Mouse (Mus musculus): ENCODE measurements around the gene 2200002D01Rik. TPM values are rescaled to one million over a fixed set of nuclear protein-coding genes. Genes with fewer than 3 reads are reported as not detected.
A peak's percentile ranks its signal among the peaks of the same experiment; 100 is the strongest.

Gene 2200002D01Rik
- 0.29 and 0.57 TPM in 2 replicates for polyA plus RNA-seq (2014; fragmentation: Nextera tagmentation; extraction: Ambion mirVana)

DNA sequence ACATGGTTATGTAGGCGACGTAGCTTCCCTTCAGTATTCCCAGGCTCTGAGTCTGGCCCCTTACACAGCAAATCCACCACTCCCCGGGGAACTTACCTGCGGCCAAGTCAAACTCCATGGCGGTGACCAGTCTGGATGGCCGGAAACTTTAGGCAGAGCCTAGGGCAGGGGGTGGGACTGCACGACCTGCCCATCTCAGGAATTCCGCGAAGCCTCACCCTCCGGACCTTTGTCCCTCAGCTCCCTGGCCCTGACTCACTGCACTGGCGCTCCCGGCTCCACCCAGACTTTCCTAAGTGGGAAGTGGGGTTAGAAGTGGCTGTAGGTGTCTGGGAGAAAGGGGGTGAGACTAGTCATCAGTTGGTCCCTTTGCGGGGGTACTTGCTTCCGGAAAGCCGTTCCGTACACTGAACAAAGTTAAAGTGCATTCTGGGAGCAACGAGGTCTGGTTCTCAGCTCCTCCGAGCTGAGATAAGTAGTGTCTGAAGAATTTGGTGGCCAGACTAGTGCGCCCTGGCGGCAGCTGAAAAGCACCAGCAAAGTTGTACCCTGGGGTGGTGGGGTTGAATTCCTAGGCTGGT is at the start of gene 2200002D01Rik:
Gene 2200002D01Rik, minus strand, starts transcription at position 206 of the 581 bp plus-strand sequence.
- Histone ChIP-seq H3K4me1 (ENCODE audit: control insufficient read depth, insufficient read depth, low read length) (no peaks in the 10 kb centered on the region), H3K9me3 (ENCODE audit: control insufficient read depth, low read length) (no peaks in the 10 kb centered on the region), H3K4me3 (replicated peaks; ENCODE audit: low read depth, low read length) (peak within 1 kb of the TSS; percentile 7; the same call in 1 of the 2 replicates), H3K27me3 (ENCODE audit: control insufficient read depth, insufficient read depth, low read length) (peaks cover 17% of the 10 kb centered on the region), H3K9ac (replicated peaks; ENCODE audit: low read length) (0 out of 2 replicates have a peak within 1 kb of the TSS, but pooled peaks have one; percentile 26), H3K4me2 (ENCODE audit: low read length) (peak within 1 kb of the TSS; percentile 35), H3K36me3 (ENCODE audit: control insufficient read depth, insufficient read depth, low read length) (peaks cover 17% of the 10 kb centered on the region), H3K27ac (replicated peaks; ENCODE audit: low read depth, low read length) (no peak within 1 kb of the TSS)
- WGBS = 13% methylated on average over 20 of the region's 20 CpGs
- DNase-seq (no peak), ATAC-seq (ENCODE audit: low FRiP score, low TSS enrichment) (no peak)

DNA sequence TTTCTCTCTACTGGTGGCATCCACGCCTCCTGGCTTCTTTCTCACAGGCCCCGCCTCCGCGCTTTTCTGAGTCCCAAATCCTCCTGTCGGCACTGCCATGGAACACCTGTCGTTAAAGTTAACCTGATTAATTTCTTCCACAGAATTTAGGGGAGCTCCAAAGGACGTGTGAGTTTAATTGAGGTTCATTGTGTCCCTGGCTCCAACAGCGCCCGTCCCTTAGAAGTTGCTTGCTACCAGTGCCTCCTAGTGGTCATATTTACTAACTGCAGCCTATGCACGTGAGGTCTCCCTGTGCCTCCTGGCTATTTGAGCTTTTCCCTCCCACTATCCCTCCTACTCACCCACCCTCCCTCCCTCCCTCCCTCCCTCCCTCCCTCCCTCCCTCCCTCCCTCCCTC is 48.7 kb upstream of the 2200002D01Rik start:
- no peak overlapping the region for H3K4me3 ChIP-seq (replicated peaks; ENCODE audit: low read depth, low read length)
- H3K9ac ChIP-seq (replicated peaks; ENCODE audit: low read length) = no peak overlapping the region
- H3K27ac ChIP-seq (replicated peaks; ENCODE audit: low read depth, low read length) = no peak overlapping the region
- H3K9me3 ChIP-seq (ENCODE audit: control insufficient read depth, low read length) = no peaks in the 10 kb centered on the region
- H3K4me1 ChIP-seq (ENCODE audit: control insufficient read depth, insufficient read depth, low read length) = peaks cover 9% of the 10 kb centered on the region; the same call in 1 of the 2 replicates
- no peaks in the 10 kb centered on the region for H3K27me3 ChIP-seq (ENCODE audit: control insufficient read depth, insufficient read depth, low read length)
- no peak for ATAC-seq (ENCODE audit: low FRiP score, low TSS enrichment)
- H3K4me2 ChIP-seq (ENCODE audit: low read length) = no peak overlapping the region
- 14% methylated on average over 10 of the region's 10 CpGs for WGBS
- DNase-seq = peak; percentile 86
- H3K36me3 ChIP-seq (ENCODE audit: control insufficient read depth, insufficient read depth, low read length) = no peaks in the 10 kb centered on the region

DNA sequence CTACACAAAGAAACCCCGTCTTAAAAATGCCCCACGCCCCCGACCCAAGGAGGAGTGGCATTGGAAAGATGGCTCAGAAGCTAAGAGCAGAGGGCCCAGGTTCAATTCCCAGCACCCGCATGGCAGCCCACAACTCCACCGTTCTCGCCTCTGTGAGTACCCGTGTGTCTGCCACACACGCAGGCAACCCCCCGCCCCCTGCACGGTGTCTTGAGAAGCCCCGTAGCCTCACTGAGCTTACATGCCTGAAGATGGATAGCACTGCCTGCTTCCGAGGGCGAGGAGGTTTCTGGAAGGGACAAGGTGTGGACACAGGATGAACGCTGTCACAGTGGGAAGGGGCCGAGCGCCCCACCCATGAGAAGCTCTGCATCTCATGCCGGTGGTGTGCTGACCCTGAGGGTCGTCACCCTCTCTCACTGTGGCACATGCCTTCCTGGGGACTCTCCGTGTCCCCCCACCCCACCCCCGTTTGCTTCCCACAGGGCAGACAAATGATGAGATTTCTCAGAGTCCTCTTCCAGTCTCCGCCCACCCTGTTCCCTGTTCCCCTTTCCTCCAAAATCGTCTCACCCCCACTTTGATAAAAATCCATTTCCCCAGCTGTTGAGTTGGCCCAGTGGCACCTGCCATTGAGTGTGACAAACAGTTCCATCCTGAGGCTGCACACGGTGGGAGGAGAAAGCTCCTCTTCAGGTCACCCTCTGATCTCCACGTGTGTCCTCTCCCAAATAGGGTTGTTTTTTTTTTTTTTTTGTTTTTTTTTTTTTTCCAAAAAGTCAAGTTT is 47.8 kb upstream of the 2200002D01Rik start:
- no peaks in the 10 kb centered on the region for H3K36me3 ChIP-seq (ENCODE audit: control insufficient read depth, insufficient read depth, low read length)
- H3K4me1 ChIP-seq (ENCODE audit: control insufficient read depth, insufficient read depth, low read length) = peaks cover 7% of the 10 kb centered on the region; the same call in 1 of the 2 replicates
- no peak overlapping the region for H3K4me2 ChIP-seq (ENCODE audit: low read length)
- H3K4me3 ChIP-seq (replicated peaks; ENCODE audit: low read depth, low read length) = no peak overlapping the region
- H3K9me3 ChIP-seq (ENCODE audit: control insufficient read depth, low read length) = no peaks in the 10 kb centered on the region
- no peak overlapping the region for H3K27ac ChIP-seq (replicated peaks; ENCODE audit: low read depth, low read length)
- WGBS = 86% methylated on average over 24 of the region's 24 CpGs
- no peaks in the 10 kb centered on the region for H3K27me3 ChIP-seq (ENCODE audit: control insufficient read depth, insufficient read depth, low read length)
- no peak for ATAC-seq (ENCODE audit: low FRiP score, low TSS enrichment)
- DNase-seq = no peak
- no peak overlapping the region for H3K9ac ChIP-seq (replicated peaks; ENCODE audit: low read length)

DNA sequence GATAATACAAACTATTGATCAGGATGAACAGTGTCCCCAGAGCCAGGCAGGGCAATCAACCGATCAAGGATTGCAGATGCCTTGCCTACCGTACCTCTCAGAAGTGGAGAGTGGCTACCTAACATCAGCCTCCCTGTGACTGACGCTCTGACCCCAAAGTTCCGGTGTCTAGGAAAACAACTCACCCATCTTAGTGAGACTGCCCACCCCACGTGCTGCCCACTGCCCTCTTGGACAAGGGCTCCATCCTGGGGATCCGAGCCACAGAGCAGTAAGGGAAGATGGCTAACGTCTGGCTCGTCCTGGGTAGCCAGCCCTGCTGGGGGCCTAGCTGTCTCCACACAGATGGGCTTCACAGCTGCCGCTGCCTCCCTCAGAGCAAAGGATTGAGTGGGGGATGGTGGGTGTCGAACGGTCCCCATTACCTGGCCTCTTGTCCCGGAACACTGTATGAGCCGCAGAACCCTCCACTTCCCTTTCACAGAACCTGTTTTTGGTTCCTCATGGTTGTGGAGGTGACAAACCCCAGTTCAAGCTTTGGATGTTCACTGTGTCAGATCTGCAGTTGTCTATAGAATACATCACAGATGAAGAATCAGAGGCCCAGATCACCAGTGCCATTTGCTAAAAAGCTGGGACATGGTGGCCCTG is 46.0 kb upstream of the 2200002D01Rik start:
- H3K9ac ChIP-seq (replicated peaks; ENCODE audit: low read length) = no peak overlapping the region
- ATAC-seq (ENCODE audit: low FRiP score, low TSS enrichment) (no peak), DNase-seq (no peak)
- H3K27ac ChIP-seq (replicated peaks; ENCODE audit: low read depth, low read length) = no peak overlapping the region
- H3K27me3 ChIP-seq (ENCODE audit: control insufficient read depth, insufficient read depth, low read length) = no peaks in the 10 kb centered on the region
- H3K9me3 ChIP-seq (ENCODE audit: control insufficient read depth, low read length) = no peaks in the 10 kb centered on the region
- H3K36me3 ChIP-seq (ENCODE audit: control insufficient read depth, insufficient read depth, low read length) = no peaks in the 10 kb centered on the region
- H3K4me1 ChIP-seq (ENCODE audit: control insufficient read depth, insufficient read depth, low read length) = peaks cover 7% of the 10 kb centered on the region; the same call in 1 of the 2 replicates
- no peak overlapping the region for H3K4me3 ChIP-seq (replicated peaks; ENCODE audit: low read depth, low read length)
- H3K4me2 ChIP-seq (ENCODE audit: low read length) = no peak overlapping the region
- WGBS = 62% methylated on average over 13 of the region's 13 CpGs

DNA sequence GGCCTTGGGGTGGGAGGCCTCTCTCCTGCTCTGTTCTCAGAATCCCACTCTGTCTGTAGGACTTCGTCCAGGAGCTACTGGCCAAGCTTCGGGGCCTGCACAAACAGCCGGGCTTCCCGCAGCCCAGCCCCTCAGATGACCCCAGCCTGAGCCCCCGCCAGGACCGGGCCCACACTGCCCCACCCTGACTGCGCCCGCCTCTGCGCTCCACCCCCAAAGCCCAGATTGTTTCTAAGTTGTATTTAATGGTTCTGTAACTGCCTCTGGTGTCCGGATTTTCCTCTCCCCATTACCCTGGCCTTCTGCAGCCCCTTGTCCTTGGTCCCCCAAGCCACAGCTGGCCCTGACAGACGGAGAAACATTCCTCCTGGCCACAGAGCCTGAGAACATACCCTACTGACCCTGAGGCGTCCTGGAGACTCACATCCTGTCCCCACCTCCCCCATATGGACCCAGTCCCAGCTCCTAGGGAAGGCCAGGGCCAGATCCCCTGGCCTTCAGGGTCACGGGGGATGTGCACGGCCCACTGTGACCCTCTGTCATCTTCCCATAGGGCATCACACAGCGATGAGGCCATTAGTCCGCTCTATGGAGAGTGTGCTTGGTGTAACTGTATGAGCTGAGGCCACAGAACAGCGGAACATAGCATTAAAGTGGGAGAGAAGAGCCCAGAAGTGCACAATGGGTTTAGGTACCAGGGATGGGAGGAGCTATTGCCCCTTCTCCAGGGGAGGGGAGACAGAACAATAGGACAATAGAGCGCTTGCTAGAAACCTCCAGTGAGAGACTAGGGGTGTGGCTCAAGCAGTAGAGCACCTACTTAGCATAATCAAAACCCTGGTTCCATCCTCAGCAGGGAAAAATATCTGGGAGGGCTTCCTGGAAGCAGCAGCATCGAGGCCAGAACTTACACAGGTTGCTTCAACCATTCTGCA is 45.1 kb upstream of the 2200002D01Rik start:
- H3K27ac ChIP-seq (replicated peaks; ENCODE audit: low read depth, low read length) = peak overlapping the region; percentile 49; the same call in 1 of the 2 replicates
- ATAC-seq (ENCODE audit: low FRiP score, low TSS enrichment) (no peak), DNase-seq (no peak)
- no peak overlapping the region for H3K9ac ChIP-seq (replicated peaks; ENCODE audit: low read length)
- WGBS = 26% methylated on average over 19 of the region's 19 CpGs
- no peaks in the 10 kb centered on the region for H3K9me3 ChIP-seq (ENCODE audit: control insufficient read depth, low read length)
- peaks cover 11% of the 10 kb centered on the region; the same call in 1 of the 2 replicates for H3K4me1 ChIP-seq (ENCODE audit: control insufficient read depth, insufficient read depth, low read length)
- no peaks in the 10 kb centered on the region for H3K27me3 ChIP-seq (ENCODE audit: control insufficient read depth, insufficient read depth, low read length)
- H3K36me3 ChIP-seq (ENCODE audit: control insufficient read depth, insufficient read depth, low read length) = no peaks in the 10 kb centered on the region
- no peak overlapping the region for H3K4me2 ChIP-seq (ENCODE audit: low read length)
- no peak overlapping the region for H3K4me3 ChIP-seq (replicated peaks; ENCODE audit: low read depth, low read length)

DNA sequence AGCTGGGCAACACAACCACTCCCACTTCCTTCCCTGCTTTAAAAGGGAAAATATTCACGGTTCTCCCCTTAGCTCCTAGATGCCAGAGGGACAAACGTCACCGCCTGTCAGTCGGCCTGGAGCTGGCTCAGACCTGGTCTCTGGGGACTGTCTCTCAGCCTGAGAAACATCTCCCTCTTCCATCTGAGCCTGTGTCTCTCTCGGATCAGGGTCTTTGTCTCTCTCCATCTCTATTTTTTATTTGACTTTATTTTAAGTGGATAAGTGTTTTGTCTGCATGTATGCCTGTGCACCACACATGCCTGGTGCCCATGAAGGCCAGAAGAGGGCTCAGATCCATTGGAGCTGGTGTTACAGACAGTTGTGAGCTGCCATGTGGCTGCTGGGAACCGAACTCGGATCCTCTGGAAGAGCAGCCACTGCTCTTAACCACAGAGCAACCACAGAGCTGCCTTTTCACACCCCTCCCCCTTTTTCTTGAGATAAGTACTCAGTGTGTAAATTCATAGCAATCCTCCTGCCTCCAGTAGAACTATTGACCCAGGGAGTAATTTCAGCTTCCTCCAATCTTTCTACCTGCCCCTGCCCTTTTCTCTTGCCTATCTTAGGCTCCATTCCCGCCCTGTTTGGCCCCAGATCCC is 44.3 kb upstream of the 2200002D01Rik start:
- DNase-seq (peak; percentile 51), ATAC-seq (ENCODE audit: low FRiP score, low TSS enrichment) (peak; percentile 24; the same call in 1 of the 2 replicates)
- no peaks in the 10 kb centered on the region for H3K27me3 ChIP-seq (ENCODE audit: control insufficient read depth, insufficient read depth, low read length)
- no peaks in the 10 kb centered on the region for H3K9me3 ChIP-seq (ENCODE audit: control insufficient read depth, low read length)
- 27% methylated on average over 8 of the region's 8 CpGs for WGBS
- no peak overlapping the region for H3K4me2 ChIP-seq (ENCODE audit: low read length)
- H3K36me3 ChIP-seq (ENCODE audit: control insufficient read depth, insufficient read depth, low read length) = no peaks in the 10 kb centered on the region
- no peak overlapping the region for H3K9ac ChIP-seq (replicated peaks; ENCODE audit: low read length)
- H3K4me1 ChIP-seq (ENCODE audit: control insufficient read depth, insufficient read depth, low read length) = peaks cover 11% of the 10 kb centered on the region; the same call in 1 of the 2 replicates
- H3K27ac ChIP-seq (replicated peaks; ENCODE audit: low read depth, low read length) = peak overlapping the region; percentile 49; the same call in 1 of the 2 replicates
- no peak overlapping the region for H3K4me3 ChIP-seq (replicated peaks; ENCODE audit: low read depth, low read length)

DNA sequence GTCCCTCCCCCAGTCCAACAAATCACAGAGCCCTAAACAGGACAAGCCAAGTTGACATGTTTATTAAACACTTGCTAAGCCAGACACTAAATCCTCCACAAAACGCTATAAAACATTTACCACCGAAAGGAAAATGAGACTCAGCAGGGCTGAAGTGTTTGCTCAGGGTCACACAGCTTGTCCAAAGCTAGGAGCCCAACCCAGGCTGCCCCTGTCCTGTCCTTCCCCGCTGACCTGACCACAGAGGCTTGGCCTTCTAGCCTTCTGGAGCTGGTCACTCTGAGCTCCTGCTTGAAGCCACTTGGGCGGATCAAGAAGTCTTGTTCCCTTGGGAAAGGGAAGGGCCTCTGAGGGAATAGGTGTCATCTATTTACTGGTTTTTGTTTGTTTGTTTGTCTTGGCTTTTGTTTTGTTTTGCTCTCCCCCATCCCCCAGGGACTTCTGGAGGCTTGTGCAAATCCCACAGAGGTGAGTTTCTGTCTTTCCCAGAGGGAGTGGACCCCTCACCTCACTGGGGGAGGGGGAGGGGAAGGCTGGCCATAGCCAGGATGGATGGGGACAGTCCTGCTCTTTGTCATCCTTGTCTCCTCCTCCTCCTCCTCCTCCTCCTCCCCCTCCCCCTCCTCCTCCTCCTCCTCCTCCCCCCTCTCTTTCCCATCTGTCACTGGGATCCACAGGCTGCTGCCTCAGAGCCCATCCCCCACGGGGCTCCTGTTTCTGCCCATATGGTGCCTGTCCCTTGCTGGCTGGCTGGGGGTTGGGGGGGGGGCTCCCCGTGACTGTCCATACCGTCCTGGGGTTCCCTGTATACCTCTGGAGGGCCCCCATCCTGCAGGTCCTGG is 43.6 kb upstream of the 2200002D01Rik start:
- H3K4me1 ChIP-seq (ENCODE audit: control insufficient read depth, insufficient read depth, low read length) = peaks cover 11% of the 10 kb centered on the region; the same call in 1 of the 2 replicates
- ATAC-seq (ENCODE audit: low FRiP score, low TSS enrichment) (peak; percentile 49; the same call in 1 of the 2 replicates), DNase-seq (peak; percentile 62)
- WGBS = 23% methylated on average over 7 of the region's 7 CpGs
- no peak overlapping the region for H3K4me2 ChIP-seq (ENCODE audit: low read length)
- H3K9me3 ChIP-seq (ENCODE audit: control insufficient read depth, low read length) = no peaks in the 10 kb centered on the region
- H3K27ac ChIP-seq (replicated peaks; ENCODE audit: low read depth, low read length) = peak overlapping the region; percentile 32
- no peaks in the 10 kb centered on the region for H3K27me3 ChIP-seq (ENCODE audit: control insufficient read depth, insufficient read depth, low read length)
- no peak overlapping the region for H3K4me3 ChIP-seq (replicated peaks; ENCODE audit: low read depth, low read length)
- no peak overlapping the region; the same call in 1 of the 2 replicates for H3K9ac ChIP-seq (replicated peaks; ENCODE audit: low read length)
- H3K36me3 ChIP-seq (ENCODE audit: control insufficient read depth, insufficient read depth, low read length) = no peaks in the 10 kb centered on the region
